Mouse (Mus musculus): ENCODE measurements around the gene Evl.
"Not testable (repeated sequence)": the region's sequence is repeated elsewhere in the genome, so short reads cannot be mapped to it uniquely, and the experiment has no call there.

Evl gene

DNA sequence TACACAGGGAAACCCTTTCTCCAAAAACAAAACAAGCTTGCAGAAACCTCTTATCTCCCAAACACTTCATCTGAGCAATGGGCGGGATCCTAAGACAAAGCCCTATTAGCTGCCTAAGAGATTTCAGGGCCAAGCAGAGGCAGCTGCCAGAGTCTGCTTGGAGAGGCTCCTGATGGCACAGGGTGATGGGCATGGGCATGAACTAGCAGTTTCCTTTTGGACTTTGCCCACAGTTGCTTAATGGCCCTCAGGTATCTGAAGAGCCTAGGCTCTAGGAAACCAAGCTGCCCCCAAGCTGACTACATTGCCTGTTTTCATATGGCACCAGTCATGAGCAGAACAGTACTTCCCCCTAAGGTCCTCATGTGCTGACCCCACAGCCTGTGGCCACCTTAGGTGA lies 139.7 kb downstream of the Evl start:
- no peak for DNase-seq (ENCODE audit: low read depth, low spot score)

DNA sequence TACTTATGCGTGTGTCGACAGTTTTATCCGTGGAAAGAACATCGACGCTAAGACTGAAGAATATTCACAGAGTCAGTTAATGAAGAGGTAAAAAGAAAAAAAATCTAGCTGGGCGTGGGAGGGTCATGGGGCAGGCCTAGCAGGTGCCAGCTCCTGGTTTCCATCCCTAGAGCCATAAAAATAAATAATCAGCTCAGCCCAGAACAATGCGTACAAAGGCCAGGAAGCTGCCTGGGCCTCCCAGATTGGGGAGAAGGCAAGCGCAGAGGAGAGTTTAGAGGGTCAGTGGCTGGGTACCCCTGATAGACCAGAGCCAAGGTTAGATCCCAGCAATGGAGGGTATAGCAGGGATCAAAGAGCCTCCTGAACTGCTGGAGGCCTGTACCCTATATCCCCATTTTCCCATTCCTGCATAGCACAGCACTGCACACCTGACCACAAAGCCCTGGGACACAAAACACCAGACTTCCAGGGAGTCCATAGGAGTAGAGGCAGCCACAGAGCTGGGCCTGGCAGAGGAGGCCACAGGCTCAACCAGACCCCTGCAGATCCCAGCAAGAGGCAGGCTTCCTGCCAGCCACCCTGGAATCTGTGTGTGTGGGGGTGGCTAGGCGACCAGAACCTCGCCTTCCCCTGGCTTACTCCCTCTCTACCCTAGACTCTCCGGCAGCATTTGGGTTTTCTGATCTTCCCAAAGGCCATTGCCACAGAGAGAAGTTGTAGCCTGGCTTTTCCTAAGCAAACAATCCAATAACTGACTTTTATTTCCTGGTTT lies 144.4 kb downstream of the Evl start:
- no peak for DNase-seq (ENCODE audit: low read depth, low spot score)

DNA sequence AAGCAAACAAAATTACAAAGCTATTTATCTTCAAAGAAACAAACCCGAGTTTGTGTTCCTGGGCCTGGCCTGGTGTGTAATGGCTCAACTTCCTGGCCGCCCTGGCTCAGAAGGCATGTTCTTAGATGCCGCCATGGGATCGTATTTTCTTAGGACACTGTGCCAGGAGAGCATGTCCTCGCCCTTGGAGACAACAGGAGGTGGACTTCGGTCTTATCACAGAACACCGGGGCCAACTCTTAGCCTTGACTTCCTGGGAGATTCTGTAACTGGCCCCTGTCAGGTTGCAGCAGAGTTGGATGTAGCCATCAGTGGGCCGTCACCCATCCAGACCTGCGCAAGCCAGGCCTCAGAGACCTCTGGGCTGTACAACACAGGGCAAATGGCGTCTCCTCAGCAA lies 145.1 kb downstream of the Evl start:
- no peak for DNase-seq (ENCODE audit: low read depth, low spot score)

DNA sequence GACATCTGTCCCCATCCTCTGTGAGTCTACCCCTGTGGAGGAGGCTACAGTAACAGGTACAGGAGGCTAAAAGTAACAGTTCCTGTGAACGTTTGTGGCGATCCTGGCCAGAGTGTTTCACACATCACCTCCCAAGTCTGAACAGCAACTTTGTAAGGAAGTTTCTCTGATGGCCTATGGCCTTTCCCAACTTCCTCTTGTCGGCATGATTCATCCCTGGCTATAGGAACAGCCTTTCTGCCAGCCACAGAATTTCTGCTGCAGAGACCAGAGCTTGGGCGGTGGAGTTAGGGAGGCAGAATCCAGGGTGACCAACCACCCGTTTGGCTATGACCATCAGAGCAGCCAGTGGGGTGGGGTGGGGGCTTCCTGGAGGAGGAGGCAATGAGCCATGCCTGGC lies 145.5 kb downstream of the Evl start:
- no peak for DNase-seq (ENCODE audit: low read depth, low spot score)

DNA sequence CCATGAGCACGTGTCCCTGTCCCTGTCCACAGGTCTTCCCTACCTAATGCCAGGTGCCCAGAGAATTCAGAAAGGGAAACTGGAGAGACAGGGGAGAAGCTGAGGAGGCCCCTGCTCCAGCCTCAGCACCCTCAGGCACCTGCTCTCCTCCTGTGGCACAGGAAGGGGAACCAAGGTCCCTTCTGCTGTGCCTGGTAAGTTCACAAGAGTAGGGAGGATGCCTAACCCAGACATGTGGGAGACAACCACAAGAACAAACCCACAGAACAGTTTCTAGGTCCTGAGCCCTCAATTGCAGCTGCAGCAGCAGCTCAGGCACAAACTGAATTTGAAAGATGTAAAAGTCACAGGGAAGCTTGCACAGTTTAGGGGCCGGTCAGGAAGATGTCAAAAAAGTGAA lies 146.7 kb downstream of the Evl start:
- DNase-seq (ENCODE audit: low read depth, low spot score): no peak

DNA sequence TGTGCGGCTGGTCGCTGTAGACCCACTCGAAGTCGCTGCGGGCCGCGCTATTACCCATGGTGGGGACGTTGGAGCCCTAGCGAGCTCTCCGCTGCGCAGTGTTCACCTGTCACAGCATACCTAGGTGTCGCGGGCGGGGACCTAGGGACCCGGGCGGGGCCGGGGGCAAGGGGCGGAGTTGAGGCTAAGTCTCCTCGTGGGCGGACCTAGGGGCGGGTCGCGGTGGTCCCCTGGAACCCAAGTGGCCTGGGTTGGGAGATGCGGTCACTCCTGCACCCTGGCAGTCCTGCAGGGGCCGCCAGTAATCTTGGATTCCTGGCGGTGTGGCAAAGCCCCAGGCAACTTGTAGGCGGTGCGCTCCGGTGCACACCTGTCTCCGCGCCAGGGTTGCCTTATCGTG lies 147.7 kb downstream of the Evl start, which contains the start of gene Degs2:
Gene Degs2 (minus strand): TSS at position 131 of the 400 bp plus-strand sequence.
- peak; percentile 53 for DNase-seq (ENCODE audit: low read depth, low spot score)

DNA sequence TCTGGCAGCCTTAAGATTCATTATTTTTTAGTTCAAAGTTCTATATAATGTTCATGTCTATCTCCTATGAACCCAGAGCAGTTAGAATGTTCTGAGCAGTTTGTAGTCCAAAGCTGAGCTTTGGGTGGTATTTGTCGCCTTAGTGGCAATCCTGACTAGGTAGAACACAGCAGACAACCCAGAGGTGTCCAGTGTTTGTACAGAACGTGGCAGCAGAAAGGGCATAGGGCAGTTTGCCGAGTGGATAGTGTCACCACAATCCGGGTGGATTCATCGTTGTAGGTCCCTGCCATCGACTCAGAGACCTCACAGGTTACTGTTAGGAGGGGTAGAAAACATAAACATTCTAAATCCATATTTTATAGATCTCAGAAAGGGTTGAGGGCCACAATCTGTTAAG lies 151.0 kb downstream of the Evl start:
- no peak for DNase-seq (ENCODE audit: low read depth, low spot score)

DNA sequence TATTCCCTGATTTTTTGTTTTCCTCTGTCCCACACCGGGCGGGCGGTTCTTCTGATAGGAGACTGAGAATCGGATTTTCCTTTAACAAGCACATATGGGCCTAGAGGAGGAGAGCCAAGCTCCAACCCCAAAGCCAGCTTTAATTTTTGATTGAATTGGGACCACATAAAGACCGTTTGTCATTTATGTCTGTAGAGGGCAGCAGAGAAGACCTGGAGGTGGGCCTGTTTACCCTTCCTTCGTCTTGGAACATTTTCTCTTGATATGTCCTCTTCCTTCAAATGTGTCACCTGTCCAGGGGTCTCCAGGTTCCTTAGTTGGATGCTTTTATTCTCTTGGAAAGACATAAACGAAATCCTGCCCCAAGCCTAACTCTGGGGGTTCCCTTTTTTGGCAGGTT lies 151.6 kb downstream of the Evl start:
- DNase-seq (ENCODE audit: low read depth, low spot score): peak; percentile 63

DNA sequence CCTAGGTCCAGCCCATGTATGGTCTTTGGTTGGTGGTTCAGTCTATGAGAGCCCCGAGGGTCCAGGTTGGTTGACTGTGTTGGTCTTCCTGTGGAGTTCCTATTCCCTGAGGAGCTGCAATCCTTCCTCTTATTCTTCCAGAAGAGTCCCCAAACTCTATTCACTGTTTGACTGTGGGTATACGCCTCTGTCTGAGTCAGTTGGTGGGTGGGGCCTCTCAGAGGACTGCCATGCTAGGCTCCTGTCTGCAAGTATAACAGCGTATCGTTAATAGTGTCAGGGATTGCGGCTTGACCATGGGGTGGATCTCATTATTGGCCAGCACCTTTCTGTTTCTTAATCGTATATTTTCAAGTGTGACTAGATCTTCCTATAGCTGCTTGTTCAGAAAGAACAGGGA lies 154.9 kb downstream of the Evl start:
- no peak for DNase-seq (ENCODE audit: low read depth, low spot score)

DNA sequence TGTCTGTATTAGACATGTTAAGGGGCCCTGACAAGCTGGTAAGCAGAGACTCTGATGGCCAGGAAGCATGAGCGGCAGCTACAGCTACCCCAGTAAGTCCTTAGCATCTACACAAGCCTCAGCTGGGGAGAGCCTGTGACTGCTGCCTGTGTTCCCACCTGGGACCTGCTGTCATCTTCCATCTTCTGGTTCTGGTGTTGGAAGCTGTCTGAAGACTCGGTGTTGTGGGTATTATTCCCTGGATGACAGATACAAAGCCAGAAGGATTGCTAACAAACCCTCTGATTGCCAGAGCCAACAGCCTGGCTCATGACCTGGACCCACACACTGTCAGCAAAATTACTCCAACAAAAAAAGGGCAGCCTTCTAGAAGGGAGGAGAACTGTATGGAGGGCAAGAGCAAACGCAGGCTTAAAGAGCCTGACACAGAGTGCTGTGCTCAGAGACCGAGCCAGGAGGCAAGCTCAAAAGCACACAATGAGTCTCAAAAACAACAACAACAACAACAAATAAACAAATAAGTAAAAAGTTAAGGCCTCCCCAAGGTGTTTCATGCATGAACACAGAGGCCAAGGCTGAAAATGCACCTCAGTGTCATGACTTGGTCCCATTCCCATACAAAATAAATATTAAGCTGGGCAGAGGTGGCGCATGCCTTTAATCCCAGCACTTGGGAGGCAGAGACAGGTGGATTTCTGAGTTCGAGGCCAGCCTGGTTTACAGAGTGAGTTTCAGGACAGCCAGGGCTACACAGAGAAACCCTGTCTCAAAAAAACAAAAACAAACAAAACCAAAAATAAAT lies 155.6 kb downstream of the Evl start:
- no peak for DNase-seq (ENCODE audit: low read depth, low spot score)

DNA sequence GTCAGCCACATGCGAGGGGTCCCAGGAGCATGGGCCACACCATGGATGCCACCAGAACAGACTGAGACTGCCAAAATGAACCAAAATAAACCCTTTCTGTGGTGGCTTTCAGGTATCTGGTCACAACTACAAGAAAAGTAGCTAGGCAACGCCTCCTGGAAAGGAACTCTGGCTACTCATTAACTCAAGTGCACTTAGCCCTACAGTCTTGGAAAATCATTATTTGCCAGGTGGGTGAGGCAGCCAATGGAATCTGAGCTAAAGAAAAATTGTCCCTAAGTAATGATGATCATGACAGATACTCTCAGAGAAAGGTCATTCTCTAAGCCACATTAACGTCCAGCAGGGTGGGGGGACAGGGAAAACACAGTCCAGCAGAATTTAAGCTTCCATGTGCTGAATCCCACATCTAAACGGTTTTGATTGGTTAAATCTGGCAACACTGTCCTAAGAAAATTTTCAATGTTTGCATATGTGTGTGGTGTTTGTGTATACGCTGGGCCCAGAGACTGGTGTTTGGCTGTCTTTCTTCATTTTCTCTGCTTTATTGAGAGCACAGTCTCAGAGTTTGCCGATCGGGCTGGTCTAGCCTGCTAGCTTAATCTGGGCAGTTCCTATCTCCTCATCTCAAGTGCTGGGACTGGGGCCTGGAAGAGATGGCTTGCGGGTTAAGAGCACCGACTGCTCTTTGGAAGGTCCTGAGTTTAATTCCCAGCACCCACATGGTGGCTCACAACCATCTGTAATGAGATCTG lies 156.5 kb downstream of the Evl start:
- DNase-seq (ENCODE audit: low read depth, low spot score): no peak

DNA sequence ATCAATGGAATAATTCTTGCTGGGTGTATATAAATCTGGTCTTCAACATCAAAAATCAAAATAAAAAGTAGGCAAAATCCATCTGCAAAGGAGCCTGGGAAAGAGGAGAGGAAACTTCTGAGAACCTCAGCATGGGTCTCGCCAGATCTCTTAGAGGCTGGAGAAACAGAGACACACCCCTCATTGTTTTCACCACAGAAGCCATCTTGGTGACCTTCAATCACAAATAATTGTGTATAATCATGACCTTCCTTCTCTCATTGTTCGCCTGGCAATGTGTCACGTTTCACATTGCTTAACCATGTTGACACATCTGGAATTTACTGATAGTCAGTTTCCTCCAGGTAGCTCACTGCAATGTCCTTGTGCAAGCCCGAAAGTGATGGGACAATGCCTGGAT lies 158.0 kb downstream of the Evl start:
- peak; percentile 83 for DNase-seq (ENCODE audit: low read depth, low spot score)

DNA sequence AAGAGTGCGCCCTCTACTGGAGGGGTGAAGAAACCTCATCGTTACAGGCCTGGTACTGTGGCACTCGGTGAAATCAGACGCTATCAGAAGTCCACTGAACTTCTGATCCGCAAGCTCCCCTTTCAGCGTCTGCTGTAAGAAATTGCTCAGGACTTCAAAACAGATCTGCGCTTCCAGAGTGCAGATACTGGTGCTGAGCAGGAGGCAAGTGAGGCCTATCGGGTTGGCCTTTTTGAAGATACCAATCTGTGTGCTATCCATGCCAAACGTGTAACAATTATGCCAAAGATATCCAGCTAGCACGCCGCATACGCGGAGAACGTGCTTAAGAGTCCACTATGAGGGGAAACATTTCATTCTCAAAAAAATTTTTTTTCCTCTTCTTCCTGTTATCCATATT lies 159.5 kb downstream of the Evl start:
- DNase-seq (ENCODE audit: low read depth, low spot score): not testable (repeated sequence)

DNA sequence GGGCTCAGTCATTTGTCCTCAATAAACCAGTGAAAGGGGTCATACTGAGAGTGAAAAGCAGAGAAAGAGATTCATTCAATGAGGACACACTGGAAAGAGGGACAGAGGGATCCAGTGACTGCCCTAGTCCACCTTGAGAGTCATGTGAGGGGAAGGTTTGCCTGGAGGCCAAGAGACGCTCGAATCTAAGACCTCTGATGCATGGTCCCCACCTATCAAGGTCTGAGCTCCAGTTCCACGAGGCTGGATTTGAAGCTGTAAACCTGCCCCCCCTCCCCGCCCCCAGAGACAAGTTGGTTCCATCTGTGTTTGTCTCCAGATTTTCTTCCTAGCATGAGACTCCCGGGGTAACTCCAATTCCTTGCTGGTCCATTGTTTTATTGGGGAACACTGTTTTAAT lies 161.3 kb downstream of the Evl start:
- no peak for DNase-seq (ENCODE audit: low read depth, low spot score)

DNA sequence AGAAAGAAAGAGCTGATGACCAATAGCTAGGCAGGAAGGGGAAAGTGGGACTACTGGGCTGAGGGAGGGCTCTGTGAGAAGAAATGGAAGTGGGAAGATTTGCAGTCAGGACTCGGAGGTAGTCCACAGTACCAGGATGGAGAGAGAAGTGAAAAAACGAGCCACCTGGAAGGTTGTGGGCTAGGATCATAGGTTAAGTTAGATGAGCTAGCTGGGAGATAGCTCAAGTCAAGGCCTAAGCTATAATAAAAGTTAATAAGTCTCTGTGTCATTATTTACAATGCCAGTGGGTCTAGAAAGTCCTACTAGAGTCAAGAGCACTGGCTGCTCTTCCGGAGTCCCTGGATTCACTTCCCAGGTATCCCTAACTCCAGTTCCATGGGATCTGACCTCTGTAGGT lies 164.0 kb downstream of the Evl start:
- DNase-seq (ENCODE audit: low read depth, low spot score): no peak

DNA sequence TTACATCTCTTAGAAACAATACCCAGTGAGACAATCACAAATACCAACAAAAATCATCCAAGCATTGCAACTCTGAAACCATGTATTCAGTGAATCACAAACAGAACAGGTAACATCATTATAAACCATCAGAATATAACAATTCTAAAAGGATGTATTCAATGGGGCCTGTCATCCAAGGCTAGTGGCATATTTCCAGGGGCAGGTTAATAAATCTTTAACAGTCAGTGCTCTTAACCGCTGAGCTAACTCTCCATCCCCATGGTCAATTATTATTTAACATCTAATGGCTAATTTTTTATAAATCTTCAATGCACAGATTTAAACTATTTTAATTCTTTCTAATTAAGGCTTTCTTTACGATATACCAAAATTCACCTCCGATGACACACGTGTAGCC lies 167.9 kb downstream of the Evl start:
- DNase-seq (ENCODE audit: low read depth, low spot score): no peak

DNA sequence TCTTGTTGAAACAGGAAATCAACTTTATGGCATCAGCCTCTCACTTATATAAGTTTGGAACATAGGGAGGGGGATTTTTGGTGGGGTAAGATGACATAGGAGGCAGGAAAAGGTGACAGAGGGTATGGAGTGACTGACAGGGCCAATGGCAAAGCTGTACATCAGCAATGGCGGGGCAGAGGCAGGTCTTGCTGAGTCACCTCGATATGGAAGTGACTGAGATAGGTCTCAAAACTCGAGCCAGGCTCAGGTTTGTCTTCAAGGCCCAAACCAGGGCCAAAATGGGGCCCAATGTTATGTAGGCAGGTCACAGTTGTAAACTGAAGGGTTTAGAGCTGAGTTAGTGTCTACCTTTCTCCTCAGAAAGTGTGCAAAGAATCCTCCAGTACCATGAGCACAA lies 169.3 kb downstream of the Evl start:
- DNase-seq (ENCODE audit: low read depth, low spot score): no peak

DNA sequence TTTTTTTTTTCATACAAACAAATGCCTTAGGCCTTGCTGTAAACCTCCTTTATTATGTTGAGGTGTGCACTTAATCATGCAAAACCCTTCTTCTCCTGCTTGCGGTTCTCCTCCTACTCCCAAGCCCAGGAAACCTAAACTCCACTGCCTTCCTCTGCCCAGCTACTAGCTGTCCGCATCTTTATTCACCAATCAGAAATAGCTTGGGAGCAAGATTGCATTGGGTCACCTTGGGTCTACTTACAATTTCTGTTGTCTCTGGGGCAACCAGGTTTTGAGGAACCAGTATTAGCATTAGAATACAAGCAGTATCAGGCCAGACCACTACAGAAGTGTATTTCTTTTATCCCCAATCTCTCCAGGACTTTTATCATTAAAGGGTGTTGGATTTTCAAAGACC lies 179.9 kb downstream of the Evl start:
- DNase-seq (ENCODE audit: low read depth, low spot score): peak; percentile 75

DNA sequence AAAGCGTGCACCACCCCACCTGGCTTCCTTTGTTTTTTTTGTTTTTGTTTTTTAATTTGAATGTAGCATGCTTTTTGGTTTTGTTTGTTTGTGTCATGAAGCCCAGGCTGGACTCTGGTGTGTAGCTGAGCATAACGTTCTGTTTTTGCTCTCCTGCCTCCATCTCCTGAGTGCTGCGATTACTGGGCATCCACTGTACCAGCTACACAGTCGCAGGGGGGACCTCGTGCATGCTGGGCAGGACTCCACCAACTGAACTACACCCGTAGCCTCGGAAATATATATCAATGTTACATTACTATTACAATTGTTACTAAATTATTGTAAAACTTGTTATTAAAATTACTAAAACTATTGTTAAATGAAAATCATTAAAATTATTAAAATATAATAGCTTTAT lies 183.3 kb downstream of the Evl start:
- DNase-seq (ENCODE audit: low read depth, low spot score): no peak
